Mouse (Mus musculus): ENCODE measurements around the gene Tap2. TPM values are rescaled to one million over a fixed set of nuclear protein-coding genes. Genes with fewer than 3 reads are reported as not detected.

Tap2 gene
- polyA plus RNA-seq, 2 experiments: 2.4 to 2.9 TPM

GRCm38 (mm10) chr17:34170487-34170876 lies 32.8 kb upstream of the Tap2 start:
- H3K9ac ChIP-seq (ENCODE audit: low read depth, low read length, severe bottlenecking): no peak overlapping the region
- H3K4me3 ChIP-seq (replicated peaks; ENCODE audit: low read length): no peak overlapping the region
- 16% methylated on average over 4 of the region's 4 CpGs for WGBS
- DNase-seq (ENCODE audit: low spot score): no peak
- no peaks in the 10 kb centered on the region for H3K36me3 ChIP-seq (ENCODE audit: control insufficient read depth, insufficient read depth, low read length)
- no peak for TF ChIP-seq POLR2A (IDR thresholded peaks at IDR 0.05; ENCODE audit: borderline replicate concordance, extremely low read depth, insufficient read depth, insufficient read length)
- peaks cover 4% of the 10 kb centered on the region; the same call in 1 of the 2 replicates for H3K9me3 ChIP-seq (ENCODE audit: control insufficient read depth, low read length)
- no peaks in the 10 kb centered on the region for H3K4me1 ChIP-seq (ENCODE audit: control insufficient read depth, insufficient read depth, low read length)
- ATAC-seq (ENCODE audit: low FRiP score, low read depth): no peak
- H3K4me2 ChIP-seq (replicated peaks; ENCODE audit: low read depth, low read length, severe bottlenecking): no peak overlapping the region
- H3K27ac ChIP-seq (replicated peaks; ENCODE audit: low read depth, low read length): no peak overlapping the region
- no peaks in the 10 kb centered on the region for H3K27me3 ChIP-seq (ENCODE audit: control insufficient read depth, insufficient read depth, low read length)

- no peak for ATAC-seq (ENCODE audit: low FRiP score, low read depth)
- no peak overlapping the region for H3K4me3 ChIP-seq (replicated peaks; ENCODE audit: low read length)
- H3K9me3 ChIP-seq (ENCODE audit: control insufficient read depth, low read length): peaks cover 4% of the 10 kb centered on the region; the same call in 1 of the 2 replicates
- H3K27me3 ChIP-seq (ENCODE audit: control insufficient read depth, insufficient read depth, low read length): no peaks in the 10 kb centered on the region
- no peak overlapping the region for H3K4me2 ChIP-seq (replicated peaks; ENCODE audit: low read depth, low read length, severe bottlenecking)
- peak; percentile 75 for DNase-seq (ENCODE audit: low spot score)
- H3K27ac ChIP-seq (replicated peaks; ENCODE audit: low read depth, low read length): no peak overlapping the region
- no peaks in the 10 kb centered on the region for H3K36me3 ChIP-seq (ENCODE audit: control insufficient read depth, insufficient read depth, low read length)
- WGBS: 41% methylated on average over 13 of the region's 13 CpGs
- no peaks in the 10 kb centered on the region for H3K4me1 ChIP-seq (ENCODE audit: control insufficient read depth, insufficient read depth, low read length)
- H3K9ac ChIP-seq (ENCODE audit: low read depth, low read length, severe bottlenecking): no peak overlapping the region
- no peak for TF ChIP-seq POLR2A (IDR thresholded peaks at IDR 0.05; ENCODE audit: borderline replicate concordance, extremely low read depth, insufficient read depth, insufficient read length)
These were observed 32.3 kb upstream of the Tap2 start for GRCm38 (mm10) chr17:34170877-34171498.

- Histone ChIP-seq H3K4me1 (ENCODE audit: control insufficient read depth, insufficient read depth, low read length) (no peaks in the 10 kb centered on the region), H3K27ac (replicated peaks; ENCODE audit: low read depth, low read length) (no peak overlapping the region), H3K9ac (ENCODE audit: low read depth, low read length, severe bottlenecking) (no peak overlapping the region), H3K4me3 (replicated peaks; ENCODE audit: low read length) (no peak overlapping the region), H3K4me2 (replicated peaks; ENCODE audit: low read depth, low read length, severe bottlenecking) (no peak overlapping the region), H3K9me3 (ENCODE audit: control insufficient read depth, low read length) (peaks cover 12% of the 10 kb centered on the region; the same call in 1 of the 2 replicates), H3K36me3 (ENCODE audit: control insufficient read depth, insufficient read depth, low read length) (no peaks in the 10 kb centered on the region), H3K27me3 (ENCODE audit: control insufficient read depth, insufficient read depth, low read length) (no peaks in the 10 kb centered on the region)
- WGBS: 91% methylated on average over 5 of the region's 5 CpGs
- DNase-seq (ENCODE audit: low spot score): no peak
- TF ChIP-seq POLR2A (IDR thresholded peaks at IDR 0.05; ENCODE audit: borderline replicate concordance, extremely low read depth, insufficient read depth, insufficient read length): no peak
- ATAC-seq (ENCODE audit: low FRiP score, low read depth): no peak
These were observed 30.8 kb upstream of the Tap2 start for GRCm38 (mm10) chr17:34172528-34172927.

GRCm38 (mm10) chr17:34174075-34174474 lies 29.3 kb upstream of the Tap2 start:
- H3K9me3 ChIP-seq (ENCODE audit: control insufficient read depth, low read length): peaks cover 12% of the 10 kb centered on the region; the same call in 1 of the 2 replicates
- H3K27ac ChIP-seq (replicated peaks; ENCODE audit: low read depth, low read length): no peak overlapping the region
- no peaks in the 10 kb centered on the region for H3K36me3 ChIP-seq (ENCODE audit: control insufficient read depth, insufficient read depth, low read length)
- no peak overlapping the region for H3K4me2 ChIP-seq (replicated peaks; ENCODE audit: low read depth, low read length, severe bottlenecking)
- no peak overlapping the region for H3K4me3 ChIP-seq (replicated peaks; ENCODE audit: low read length)
- H3K27me3 ChIP-seq (ENCODE audit: control insufficient read depth, insufficient read depth, low read length): no peaks in the 10 kb centered on the region
- 71% methylated on average over 1 of the region's 1 CpGs for WGBS
- DNase-seq (ENCODE audit: low spot score) (no peak), ATAC-seq (ENCODE audit: low FRiP score, low read depth) (no peak)
- TF ChIP-seq POLR2A (IDR thresholded peaks at IDR 0.05; ENCODE audit: borderline replicate concordance, extremely low read depth, insufficient read depth, insufficient read length): no peak
- H3K4me1 ChIP-seq (ENCODE audit: control insufficient read depth, insufficient read depth, low read length): no peaks in the 10 kb centered on the region
- H3K9ac ChIP-seq (ENCODE audit: low read depth, low read length, severe bottlenecking): no peak overlapping the region

- peaks cover 12% of the 10 kb centered on the region; the same call in 1 of the 2 replicates for H3K9me3 ChIP-seq (ENCODE audit: control insufficient read depth, low read length)
- H3K9ac ChIP-seq (ENCODE audit: low read depth, low read length, severe bottlenecking): no peak overlapping the region
- H3K36me3 ChIP-seq (ENCODE audit: control insufficient read depth, insufficient read depth, low read length): no peaks in the 10 kb centered on the region
- no peak for DNase-seq (ENCODE audit: low spot score)
- H3K27ac ChIP-seq (replicated peaks; ENCODE audit: low read depth, low read length): no peak overlapping the region
- ATAC-seq (ENCODE audit: low FRiP score, low read depth): no peak
- WGBS: 67% methylated on average over 4 of the region's 4 CpGs
- no peak overlapping the region for H3K4me2 ChIP-seq (replicated peaks; ENCODE audit: low read depth, low read length, severe bottlenecking)
- TF ChIP-seq POLR2A (IDR thresholded peaks at IDR 0.05; ENCODE audit: borderline replicate concordance, extremely low read depth, insufficient read depth, insufficient read length): no peak
- no peak overlapping the region for H3K4me3 ChIP-seq (replicated peaks; ENCODE audit: low read length)
- no peaks in the 10 kb centered on the region for H3K4me1 ChIP-seq (ENCODE audit: control insufficient read depth, insufficient read depth, low read length)
- H3K27me3 ChIP-seq (ENCODE audit: control insufficient read depth, insufficient read depth, low read length): no peaks in the 10 kb centered on the region
These were observed 26.1 kb upstream of the Tap2 start for GRCm38 (mm10) chr17:34177179-34177578.

All from limb, embryonic 14.5 days (tissue).